Mouse (Mus musculus): ENCODE measurements at regions not wholly inside any gene's neighbourhood (a gene's known extent, or its start where the extent isn't known, plus 50 kb on each side); places are given as distances from the start of the nearest gene placed in this dataset.

DNA sequence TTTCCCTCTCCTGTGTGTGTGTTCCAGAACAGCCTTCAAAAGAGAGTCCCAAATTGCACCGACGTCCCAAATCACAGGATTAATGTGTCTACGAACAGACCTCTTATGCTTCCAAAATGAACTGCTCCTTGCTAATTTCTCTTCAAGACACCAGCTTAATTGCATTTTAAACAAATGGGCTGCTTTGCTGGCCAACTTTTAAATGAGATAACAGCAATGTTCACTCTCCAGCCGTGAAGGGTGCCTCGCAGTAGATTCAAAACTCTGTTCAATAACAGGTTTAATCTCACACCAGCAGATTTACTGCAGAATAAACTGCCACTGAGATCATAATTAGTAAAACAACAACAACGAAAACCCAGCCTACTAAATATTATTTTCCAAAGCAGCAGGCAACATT, 957.8 kb downstream of the Adgrl2 start:
- no peak for TF ChIP-seq POLR2A (IDR thresholded peaks at IDR 0.05; ENCODE audit: extremely low read depth, insufficient read depth, low read length)
- no peak for TF ChIP-seq CTCF (IDR thresholded peaks at IDR 0.05; ENCODE audit: extremely low read depth, insufficient read depth, low read length)
- Histone ChIP-seq H3K27ac (ENCODE audit: insufficient read depth, low read length) (no peak overlapping the region), H3K4me1 (ENCODE audit: control insufficient read depth, insufficient read depth, low read length) (no peaks in the 10 kb centered on the region), H3K4me3 (ENCODE audit: insufficient read depth, low read length) (no peak overlapping the region)

DNA sequence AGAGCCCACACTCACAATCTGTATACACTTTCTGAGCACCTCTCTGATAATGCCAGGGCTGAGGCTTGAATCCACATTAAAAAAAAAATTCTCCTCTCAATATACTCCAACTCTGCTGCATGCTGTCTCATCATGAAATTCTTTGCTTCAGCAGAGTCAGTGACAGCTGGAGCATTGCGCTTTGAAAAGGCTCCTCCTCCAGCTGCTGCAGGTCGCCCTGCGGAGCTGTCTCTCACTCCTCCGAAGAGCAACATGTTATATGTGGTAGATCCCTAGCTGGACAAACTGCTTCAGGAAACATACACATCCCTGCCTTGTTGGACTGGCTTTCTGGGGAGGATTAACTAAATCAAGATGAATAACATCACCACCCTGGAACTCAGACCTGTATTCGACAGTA, 984.5 kb downstream of the Adgrl2 start:
- H3K4me1 ChIP-seq (ENCODE audit: control insufficient read depth, insufficient read depth, low read length) = no peaks in the 10 kb centered on the region
- no peak overlapping the region for H3K4me3 ChIP-seq (ENCODE audit: insufficient read depth, low read length)
- no peak for TF ChIP-seq CTCF (IDR thresholded peaks at IDR 0.05; ENCODE audit: extremely low read depth, insufficient read depth, low read length)
- TF ChIP-seq POLR2A (IDR thresholded peaks at IDR 0.05; ENCODE audit: extremely low read depth, insufficient read depth, low read length) = no peak
- no peak overlapping the region for H3K27ac ChIP-seq (ENCODE audit: insufficient read depth, low read length)

DNA sequence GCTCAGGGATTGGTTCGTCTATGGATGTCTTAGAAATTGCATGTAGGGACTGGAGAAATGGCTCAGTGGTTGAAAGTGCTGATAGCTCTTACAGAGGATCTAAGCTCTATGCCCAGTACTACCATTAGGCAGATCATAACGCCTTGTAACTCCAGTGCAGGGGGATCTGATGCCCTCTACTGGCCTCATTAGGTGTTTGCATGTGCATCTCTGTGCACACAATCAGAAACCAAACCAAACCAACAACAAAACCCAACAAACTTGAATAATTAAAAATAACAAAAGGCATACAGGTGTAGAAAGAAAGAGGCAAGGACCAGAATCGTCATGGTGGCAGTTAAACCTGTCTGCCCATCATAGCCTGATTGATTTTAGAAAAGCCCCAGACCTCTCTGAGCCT, 986.3 kb downstream of the Adgrl2 start:
- no peak overlapping the region for H3K4me3 ChIP-seq (ENCODE audit: insufficient read depth, low read length)
- peak; percentile 28; the same call in 1 of the 2 replicates for TF ChIP-seq CTCF (IDR thresholded peaks at IDR 0.05; ENCODE audit: extremely low read depth, insufficient read depth, low read length)
- no peak for TF ChIP-seq POLR2A (IDR thresholded peaks at IDR 0.05; ENCODE audit: extremely low read depth, insufficient read depth, low read length)
- H3K27ac ChIP-seq (ENCODE audit: insufficient read depth, low read length) = no peak overlapping the region
- no peaks in the 10 kb centered on the region for H3K4me1 ChIP-seq (ENCODE audit: control insufficient read depth, insufficient read depth, low read length)

DNA sequence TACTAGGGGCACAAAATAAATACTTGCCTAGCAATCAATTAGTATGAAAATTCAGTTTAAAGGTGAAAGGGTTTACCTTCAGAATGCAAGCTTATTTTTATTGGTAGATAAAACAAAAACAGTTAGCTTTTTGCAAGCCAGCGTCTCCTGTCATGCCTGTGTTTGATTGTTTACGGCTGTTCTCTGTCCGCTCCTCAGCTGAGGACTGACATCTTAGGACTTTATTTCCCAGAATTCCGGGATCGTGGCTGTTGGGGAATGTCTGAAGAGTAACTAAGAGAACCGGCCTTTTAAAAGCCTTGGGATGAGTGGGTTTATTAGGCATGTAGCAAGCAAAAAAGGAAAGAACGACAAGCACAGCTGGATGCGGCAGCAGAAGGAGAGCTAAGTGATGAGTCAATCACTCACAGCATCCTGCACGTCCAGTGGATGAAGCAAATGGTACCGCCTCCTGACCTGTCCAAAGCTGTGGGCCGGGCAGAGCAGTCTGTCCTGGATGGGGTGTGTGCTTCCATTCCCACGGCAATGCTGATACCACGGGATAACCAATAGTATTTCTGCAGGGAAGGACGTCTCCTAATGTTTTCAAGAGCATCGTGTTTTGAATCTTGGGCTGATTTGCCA, 990.9 kb downstream of the Adgrl2 start:
- no peaks in the 10 kb centered on the region for H3K4me1 ChIP-seq (ENCODE audit: control insufficient read depth, insufficient read depth, low read length)
- H3K27ac ChIP-seq (ENCODE audit: insufficient read depth, low read length) = no peak overlapping the region
- H3K4me3 ChIP-seq (ENCODE audit: insufficient read depth, low read length) = no peak overlapping the region
- TF ChIP-seq CTCF (IDR thresholded peaks at IDR 0.05; ENCODE audit: extremely low read depth, insufficient read depth, low read length) = no peak
- no peak for TF ChIP-seq POLR2A (IDR thresholded peaks at IDR 0.05; ENCODE audit: extremely low read depth, insufficient read depth, low read length)

DNA sequence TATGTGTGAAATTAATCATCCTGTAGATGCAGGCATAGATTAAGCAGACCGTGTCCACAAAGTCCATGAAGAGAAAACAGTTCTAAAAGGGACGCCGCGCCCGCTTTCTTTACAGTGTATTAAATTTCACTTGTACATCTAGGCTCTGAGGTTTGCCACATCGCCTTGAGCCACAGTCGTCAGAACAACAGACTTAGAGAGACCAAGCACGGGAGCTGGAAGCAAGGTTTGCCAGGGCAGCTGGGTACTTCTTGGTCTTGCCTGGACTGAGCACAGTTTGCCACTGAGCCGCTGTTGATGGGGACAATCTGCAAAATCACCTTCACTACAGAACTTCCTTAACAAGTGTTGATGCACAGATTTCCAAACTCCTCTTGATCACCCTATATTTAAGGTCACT, 998.6 kb downstream of the Adgrl2 start:
- Histone ChIP-seq H3K27ac (ENCODE audit: insufficient read depth, low read length) (no peak overlapping the region), H3K4me1 (ENCODE audit: control insufficient read depth, insufficient read depth, low read length) (no peaks in the 10 kb centered on the region), H3K4me3 (ENCODE audit: insufficient read depth, low read length) (no peak overlapping the region)
- TF ChIP-seq POLR2A (IDR thresholded peaks at IDR 0.05; ENCODE audit: extremely low read depth, insufficient read depth, low read length) = no peak

DNA sequence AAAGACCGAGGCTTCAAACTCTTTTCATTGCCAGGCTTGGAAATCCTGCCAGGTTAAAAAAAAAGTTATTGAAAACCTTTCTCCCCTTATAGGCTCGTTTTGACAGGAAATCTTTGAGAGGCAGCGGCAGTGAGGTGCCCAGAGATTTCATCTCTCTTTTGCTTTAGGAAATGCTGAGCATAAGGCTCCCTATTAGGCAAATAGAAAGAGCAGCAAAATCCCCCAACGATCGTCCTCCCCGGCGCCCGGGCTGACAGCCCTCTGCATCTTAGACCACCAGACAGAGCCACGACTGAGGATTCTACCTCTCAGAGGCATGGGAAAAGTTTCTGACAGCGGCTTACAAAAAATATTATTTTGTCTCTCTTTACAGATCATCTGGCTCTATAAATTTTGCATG, 999.5 kb downstream of the Adgrl2 start:
- H3K4me1 ChIP-seq (ENCODE audit: control insufficient read depth, insufficient read depth, low read length) = no peaks in the 10 kb centered on the region
- TF ChIP-seq CTCF (IDR thresholded peaks at IDR 0.05; ENCODE audit: extremely low read depth, insufficient read depth, low read length) (no peak), POLR2A (IDR thresholded peaks at IDR 0.05; ENCODE audit: extremely low read depth, insufficient read depth, low read length) (no peak)
- no peak overlapping the region for H3K4me3 ChIP-seq (ENCODE audit: insufficient read depth, low read length)
- no peak overlapping the region for H3K27ac ChIP-seq (ENCODE audit: insufficient read depth, low read length)

DNA sequence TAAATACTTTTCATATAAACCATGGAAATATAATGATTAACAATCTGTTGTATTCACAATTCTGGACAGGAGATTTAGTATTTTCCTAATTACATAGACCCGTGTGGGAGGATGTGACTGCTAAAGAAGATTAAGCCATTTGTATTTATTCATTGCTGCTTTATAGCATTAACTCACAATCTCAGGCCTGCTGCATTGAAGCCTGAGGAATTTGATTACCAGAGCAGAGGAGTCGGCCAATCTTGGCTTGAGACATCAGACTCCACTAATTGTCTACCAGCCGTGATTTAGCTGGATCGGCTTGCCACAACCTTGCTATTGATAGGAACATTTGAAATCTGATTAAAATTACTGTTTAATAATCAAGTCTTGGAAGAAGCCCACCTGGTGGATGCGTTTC, 1007.5 kb downstream of the Adgrl2 start:
- Histone ChIP-seq H3K4me3 (ENCODE audit: insufficient read depth, low read length) (no peak overlapping the region), H3K4me1 (ENCODE audit: control insufficient read depth, insufficient read depth, low read length) (no peaks in the 10 kb centered on the region), H3K27ac (ENCODE audit: insufficient read depth, low read length) (no peak overlapping the region)
- no peak for TF ChIP-seq POLR2A (IDR thresholded peaks at IDR 0.05; ENCODE audit: extremely low read depth, insufficient read depth, low read length)
- TF ChIP-seq CTCF (IDR thresholded peaks at IDR 0.05; ENCODE audit: extremely low read depth, insufficient read depth, low read length) = no peak

DNA sequence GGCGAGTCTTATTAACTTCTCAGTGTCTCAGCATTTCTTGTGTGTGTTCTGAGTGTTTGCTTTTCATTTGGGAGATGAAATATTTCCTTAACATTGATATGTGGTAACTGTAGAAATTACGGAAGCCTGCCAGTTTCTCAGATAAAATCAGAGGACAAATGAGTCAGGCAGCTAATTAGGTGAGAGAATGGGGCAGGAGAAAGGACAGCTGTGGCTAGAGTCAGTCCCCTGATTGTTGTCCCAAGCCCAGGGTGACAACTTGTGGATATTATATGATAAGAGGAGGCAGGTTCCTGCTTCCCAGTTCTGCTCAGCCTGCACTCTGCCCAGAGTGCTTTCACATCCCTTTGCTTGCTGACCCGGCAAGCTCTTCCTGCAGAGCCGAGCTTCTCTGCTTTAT, 1008.7 kb downstream of the Adgrl2 start:
- Histone ChIP-seq H3K27ac (ENCODE audit: insufficient read depth, low read length) (no peak overlapping the region), H3K4me1 (ENCODE audit: control insufficient read depth, insufficient read depth, low read length) (no peaks in the 10 kb centered on the region), H3K4me3 (ENCODE audit: insufficient read depth, low read length) (no peak overlapping the region)
- TF ChIP-seq CTCF (IDR thresholded peaks at IDR 0.05; ENCODE audit: extremely low read depth, insufficient read depth, low read length) (no peak), POLR2A (IDR thresholded peaks at IDR 0.05; ENCODE audit: extremely low read depth, insufficient read depth, low read length) (no peak)

DNA sequence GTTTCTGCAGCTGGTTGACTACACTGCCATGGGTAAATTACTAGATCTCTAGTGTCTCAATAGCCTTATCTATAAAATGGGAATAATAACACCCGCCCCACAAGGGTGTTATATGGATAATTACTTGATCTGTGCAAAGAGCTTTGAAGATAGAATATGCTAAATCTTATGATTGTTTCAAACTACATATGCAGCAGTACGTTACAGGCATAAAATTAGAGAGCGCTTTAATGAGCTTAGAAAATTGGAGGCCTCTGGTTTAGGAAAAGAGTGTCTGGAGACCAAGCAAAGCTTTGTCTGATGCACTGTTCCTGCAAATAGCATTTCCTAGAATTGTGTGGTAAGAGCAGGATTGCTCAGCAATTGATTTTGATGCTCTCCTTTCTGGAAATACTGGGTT, 1013.8 kb downstream of the Adgrl2 start:
- Histone ChIP-seq H3K27ac (ENCODE audit: insufficient read depth, low read length) (no peak overlapping the region), H3K4me3 (ENCODE audit: insufficient read depth, low read length) (no peak overlapping the region), H3K4me1 (ENCODE audit: control insufficient read depth, insufficient read depth, low read length) (no peaks in the 10 kb centered on the region)
- TF ChIP-seq CTCF (IDR thresholded peaks at IDR 0.05; ENCODE audit: extremely low read depth, insufficient read depth, low read length) (no peak), POLR2A (IDR thresholded peaks at IDR 0.05; ENCODE audit: extremely low read depth, insufficient read depth, low read length) (no peak)

DNA sequence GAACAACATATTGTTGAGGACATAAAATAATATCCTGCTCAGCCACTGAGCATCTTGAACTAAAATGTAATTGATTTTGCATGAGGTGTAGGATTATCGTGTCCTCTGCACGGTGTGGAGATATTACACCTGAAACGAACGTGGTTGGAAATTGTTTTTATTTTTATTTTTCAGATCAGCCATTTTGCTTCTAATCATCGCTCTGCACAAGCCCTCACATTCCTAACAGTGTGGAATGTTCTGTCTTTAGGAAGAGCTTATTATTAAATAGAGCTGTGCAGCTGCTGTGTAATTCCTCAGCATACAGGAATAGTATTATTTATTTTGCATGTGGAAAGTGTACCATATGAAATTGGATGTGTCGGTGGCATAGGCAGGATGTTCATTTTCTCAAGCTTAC, 1014.3 kb downstream of the Adgrl2 start:
- no peak for TF ChIP-seq CTCF (IDR thresholded peaks at IDR 0.05; ENCODE audit: extremely low read depth, insufficient read depth, low read length)
- TF ChIP-seq POLR2A (IDR thresholded peaks at IDR 0.05; ENCODE audit: extremely low read depth, insufficient read depth, low read length) = no peak
- no peak overlapping the region for H3K4me3 ChIP-seq (ENCODE audit: insufficient read depth, low read length)

More for the DNA sequence above, 1014.3 kb downstream of the Adgrl2 start:
- no peak overlapping the region for H3K27ac ChIP-seq (ENCODE audit: insufficient read depth, low read length)
- H3K4me1 ChIP-seq (ENCODE audit: control insufficient read depth, insufficient read depth, low read length) = no peaks in the 10 kb centered on the region
